Mouse (Mus musculus) urinary bladder, postnatal 10 days (tissue): Measurements from ENCODE around the gene Nob1.

Experiments
- DNase-seq: peaks from one replicate; pipeline ENCODE4 v3.0.0; 2022; ENCODE audit warnings: low spot score

The Nob1 gene

DNA sequence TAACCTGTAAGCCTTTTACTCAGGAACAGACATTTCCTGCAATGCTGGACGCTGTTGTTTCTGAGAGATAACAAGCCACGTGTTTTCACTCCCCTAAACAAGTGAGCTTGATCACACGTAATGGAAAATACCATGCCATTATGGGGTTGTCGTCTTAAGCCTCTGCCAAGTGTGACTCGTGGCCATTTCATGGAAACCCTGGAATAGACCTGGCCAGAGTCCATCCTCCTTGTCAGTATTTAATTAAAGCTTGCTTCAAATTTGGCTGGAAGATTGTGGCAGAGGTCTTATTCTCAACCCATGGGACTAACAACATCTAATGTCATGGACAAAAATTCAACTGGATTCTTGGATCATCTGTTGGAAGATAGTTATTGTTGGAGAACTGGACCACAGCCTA, 38.7 kb downstream of the Nob1 start:
- no peak for DNase-seq

DNA sequence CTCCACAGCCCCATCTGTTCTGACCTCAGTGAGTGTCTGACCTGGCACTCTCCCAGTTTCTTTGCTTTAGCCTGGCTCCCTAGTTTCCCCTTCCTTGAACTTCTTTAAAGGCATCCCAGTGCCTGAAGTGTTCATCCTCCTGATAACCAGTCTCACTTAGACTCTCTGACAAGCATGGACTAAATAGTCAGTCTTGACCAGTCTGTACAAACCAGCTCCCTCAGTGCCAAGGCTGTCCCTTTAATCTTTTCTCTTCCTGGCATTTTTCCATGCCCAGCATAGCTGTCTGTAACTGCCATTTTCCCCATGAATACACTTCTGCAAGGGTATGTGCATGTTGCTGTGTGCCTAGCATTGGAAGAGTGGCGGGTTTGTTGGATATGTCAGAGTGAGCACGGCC, 39.8 kb downstream of the Nob1 start:
- DNase-seq, result no peak

DNA sequence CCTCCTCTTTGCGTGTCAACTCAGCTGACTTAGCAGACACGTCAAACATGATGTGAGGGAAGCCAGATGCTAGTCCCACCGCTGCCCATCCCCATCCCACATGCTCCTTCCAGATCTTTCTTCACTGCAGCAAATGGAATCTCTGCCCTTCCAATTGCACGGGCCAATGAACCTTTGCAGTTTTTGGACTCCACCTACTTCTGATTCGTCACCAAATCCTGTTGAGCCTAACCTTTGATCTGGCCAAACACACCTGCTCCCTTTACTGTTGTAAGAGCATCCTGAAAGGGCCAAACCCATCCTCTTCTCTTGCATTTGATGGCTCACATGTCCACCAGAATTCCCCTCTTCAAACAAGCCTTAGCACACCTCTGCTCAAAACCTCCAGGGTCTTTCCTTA, 40.2 kb downstream of the Nob1 start:
- DNase-seq, result no peak

DNA sequence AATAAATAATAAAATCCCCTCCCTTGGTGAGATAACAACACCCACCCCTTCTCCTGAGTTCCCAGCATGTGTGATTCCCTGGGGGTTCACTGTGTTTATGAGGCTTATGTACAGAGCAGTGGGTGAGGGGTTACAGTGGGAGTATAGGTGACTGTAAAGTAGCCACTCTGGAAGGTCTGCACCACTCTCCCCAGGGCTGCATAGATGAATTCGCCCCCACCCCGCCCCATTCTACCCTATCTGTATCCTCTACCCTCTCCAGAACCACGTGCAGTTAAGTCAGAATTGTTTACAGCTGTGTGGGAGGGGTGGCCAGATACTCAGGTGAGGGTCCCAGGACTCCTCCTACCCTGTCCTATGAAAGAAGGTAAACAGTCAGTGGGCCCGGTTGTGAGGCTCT, 42.0 kb downstream of the Nob1 start:
- DNase-seq, result no peak

DNA sequence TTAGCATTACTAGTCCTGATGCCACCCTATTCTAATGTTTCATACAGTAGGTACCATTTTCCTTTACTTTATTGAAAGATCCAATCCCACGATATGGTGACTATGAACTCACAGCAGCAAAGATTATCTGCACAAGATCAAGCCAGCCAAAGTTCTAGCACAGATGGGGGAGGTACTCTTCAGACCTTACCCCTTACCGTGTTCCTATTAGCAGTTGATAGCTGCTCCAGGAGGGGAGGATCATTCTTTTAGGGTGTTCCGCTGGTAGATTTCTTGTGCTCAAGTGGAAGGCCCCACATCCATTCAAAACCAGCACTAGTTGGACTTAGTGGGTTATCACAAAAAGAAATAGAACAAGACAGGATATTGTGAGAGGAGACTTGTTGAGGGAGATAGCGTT, 43.2 kb downstream of the Nob1 start:
- DNase-seq, result no peak

DNA sequence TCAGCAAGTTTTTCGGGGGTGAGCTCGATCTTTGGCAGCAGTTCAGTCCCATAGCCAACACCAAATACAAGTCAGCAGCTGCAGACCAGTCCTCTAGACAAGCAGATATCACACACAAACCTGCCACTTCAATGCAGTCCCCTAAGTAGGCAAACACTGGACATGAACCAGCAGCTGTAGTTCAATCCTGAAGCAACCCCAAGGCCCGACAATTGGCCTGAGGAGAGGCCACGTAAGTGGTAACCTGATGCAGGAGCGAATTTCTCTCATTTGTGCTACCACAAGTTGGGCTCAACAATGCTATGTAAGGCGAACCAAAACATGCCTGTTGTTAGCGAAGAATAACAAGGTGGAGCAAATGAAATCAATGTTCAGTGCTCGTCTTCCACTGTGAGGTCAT, 44.1 kb downstream of the Nob1 start:
- no peak for DNase-seq

DNA sequence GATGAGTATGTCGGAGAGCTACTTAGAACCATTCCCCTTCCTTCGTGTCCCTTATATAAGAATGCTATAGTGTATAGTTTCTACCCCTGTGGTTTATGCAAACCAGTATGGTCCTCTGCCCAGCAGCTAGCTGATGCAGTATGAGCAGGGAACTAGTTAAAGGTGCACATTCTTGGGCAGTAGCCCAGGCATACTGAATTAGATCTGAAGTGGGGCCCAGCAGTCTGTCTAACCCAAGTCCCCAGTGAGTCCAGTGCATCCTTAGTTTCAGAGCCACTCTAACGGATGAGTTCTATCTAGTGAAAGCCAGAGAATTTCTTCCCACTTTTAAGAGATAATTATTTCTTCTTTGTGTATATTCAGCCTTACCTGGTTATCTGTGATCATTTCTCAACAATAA, 47.5 kb downstream of the Nob1 start:
- no peak for DNase-seq

DNA sequence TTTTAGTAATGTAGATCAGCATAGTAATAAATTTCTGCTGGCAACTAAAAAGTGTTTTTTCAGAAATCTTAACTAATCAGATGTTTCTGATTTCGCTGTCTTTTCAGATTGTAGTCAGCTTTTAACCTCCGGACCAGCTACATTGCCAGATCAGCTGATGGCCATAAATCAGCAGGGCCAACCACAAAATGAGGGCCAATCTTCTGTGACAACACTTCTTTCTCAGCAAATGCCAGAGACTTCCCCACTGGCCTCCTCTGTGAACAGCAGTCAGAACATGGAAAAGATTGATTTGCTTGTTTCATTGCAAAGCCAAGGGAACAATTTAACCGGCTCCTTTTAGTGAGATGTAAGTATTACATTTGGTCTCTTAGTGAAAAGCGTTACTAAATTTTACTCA, 54.5 kb downstream of the Nob1 start:
- no peak for DNase-seq
